Mouse (Mus musculus): ENCODE measurements at regions not wholly inside any gene's neighbourhood (a gene's known extent, or its start where the extent isn't known, plus 50 kb on each side); places are given as distances from the start of the nearest gene placed in this dataset.

DNA sequence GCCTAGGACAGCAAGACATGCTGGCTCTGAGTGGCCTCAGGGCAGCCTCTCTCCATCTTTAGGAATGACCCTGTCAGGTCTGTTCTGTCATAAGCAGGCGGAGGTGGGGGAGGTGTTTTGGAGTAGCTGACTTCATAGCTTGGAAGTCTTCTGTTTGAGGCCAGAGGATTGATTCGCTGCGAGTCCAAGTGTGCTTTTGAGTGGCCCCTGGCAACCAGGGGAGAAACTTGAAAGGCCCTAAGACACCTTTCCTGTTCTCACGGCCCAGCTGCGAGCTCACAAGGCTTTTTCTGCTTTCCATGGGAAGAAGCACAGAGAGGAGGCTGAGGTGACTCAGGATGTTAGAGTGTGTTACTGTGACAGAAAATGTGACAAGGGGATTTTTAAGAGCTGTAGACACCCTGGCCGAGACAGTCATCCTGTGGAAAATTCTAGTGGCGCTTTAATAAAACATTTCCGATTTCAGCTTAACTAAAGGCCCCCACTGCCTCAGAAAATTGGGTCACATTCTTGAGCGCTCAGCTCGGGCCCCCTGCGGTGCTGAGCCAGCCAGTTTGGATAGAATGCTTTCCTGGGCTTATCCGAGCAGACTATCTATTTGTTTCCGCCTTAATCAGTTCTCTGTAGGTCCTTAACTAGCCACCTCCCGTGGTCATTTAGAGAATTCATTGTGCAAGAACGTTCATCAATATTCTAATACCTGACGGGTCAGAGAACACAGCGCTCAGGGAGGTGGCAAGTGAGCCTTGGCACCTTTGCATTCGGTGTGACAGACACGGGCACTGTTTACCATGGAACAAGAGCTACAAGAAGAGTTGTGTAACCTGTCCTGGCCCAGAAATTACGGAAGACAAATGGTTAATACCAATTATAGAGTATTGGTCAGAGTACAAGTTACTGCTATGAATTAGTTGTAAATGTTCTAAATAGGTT is 412.4 kb upstream of the Trpc7 start:
- Histone ChIP-seq H3K4me1 (ENCODE audit: control insufficient read depth, insufficient read depth, low read length) (no peaks in the 10 kb centered on the region), H3K9me3 (replicated peaks; ENCODE audit: control insufficient read depth, insufficient read depth, low read length, poor library complexity, severe bottlenecking) (no peaks in the 10 kb centered on the region; the same call in 1 of the 2 replicates), H3K27me3 (ENCODE audit: control insufficient read depth, insufficient read depth, low read length, poor library complexity, severe bottlenecking) (no peaks in the 10 kb centered on the region; the same call in 1 of the 2 replicates), H3K9ac (ENCODE audit: low read depth, poor library complexity, severe bottlenecking) (no peak overlapping the region), H3K36me3 (ENCODE audit: control insufficient read depth, insufficient read depth, low read length, poor library complexity, severe bottlenecking) (no peaks in the 10 kb centered on the region), H3K27ac (ENCODE audit: insufficient read depth, low read length) (no peak overlapping the region), H3K4me3 (ENCODE audit: low read depth, low read length) (no peak overlapping the region)
- TF ChIP-seq CTCF (IDR thresholded peaks at IDR 0.05; ENCODE audit: low read depth, low read length) (no peak), EP300 (IDR thresholded peaks at IDR 0.05; ENCODE audit: insufficient read depth, low read depth, low read length) (no peak), POLR2A (IDR thresholded peaks at IDR 0.05; ENCODE audit: insufficient read depth, low read length) (no peak)

DNA sequence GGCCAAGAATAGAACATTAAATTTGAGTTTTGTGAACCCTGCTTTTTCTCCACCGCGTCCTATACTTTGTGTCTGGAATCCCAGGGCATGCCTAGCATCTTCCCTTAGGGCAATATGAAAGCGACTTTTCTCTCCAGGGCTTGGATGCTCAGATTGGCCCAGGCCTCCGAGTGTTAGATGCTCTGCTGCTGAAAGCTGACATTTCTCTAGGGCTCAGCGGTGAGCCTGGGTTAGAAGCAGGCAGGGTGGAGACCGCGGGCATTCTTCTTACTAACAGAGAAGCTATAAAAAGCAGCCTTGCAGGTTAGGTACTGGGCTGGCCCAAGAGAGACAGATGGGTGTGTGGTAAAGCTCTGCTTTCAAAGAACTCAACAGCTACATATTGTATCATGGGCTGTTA is 409.8 kb upstream of the Trpc7 start:
- no peak for TF ChIP-seq POLR2A (IDR thresholded peaks at IDR 0.05; ENCODE audit: insufficient read depth, low read length)
- no peak for TF ChIP-seq EP300 (IDR thresholded peaks at IDR 0.05; ENCODE audit: insufficient read depth, low read depth, low read length)
- no peak for TF ChIP-seq CTCF (IDR thresholded peaks at IDR 0.05; ENCODE audit: low read depth, low read length)
- no peak overlapping the region for H3K9ac ChIP-seq (ENCODE audit: low read depth, poor library complexity, severe bottlenecking)

DNA sequence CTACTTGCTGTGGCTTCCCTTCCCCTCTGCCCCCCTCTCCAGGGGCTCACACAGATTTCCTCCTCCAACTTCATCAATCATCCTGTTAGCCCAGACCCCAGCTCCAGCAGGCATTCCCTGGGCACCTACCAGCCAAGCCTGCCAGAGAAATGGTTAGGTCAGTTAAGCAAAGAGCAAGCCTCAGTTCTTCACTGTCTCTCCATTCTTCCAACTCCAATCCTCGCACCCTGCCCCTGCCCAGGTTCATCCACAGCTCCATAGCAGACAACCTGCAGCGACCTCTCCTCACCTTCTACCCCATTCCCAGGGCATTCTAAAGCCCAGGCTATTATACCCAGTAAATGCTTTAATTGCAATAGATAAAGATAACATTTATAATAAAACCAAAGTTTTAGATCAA is 408.0 kb upstream of the Trpc7 start:
- H3K9ac ChIP-seq (ENCODE audit: low read depth, poor library complexity, severe bottlenecking): no peak overlapping the region
- no peaks in the 10 kb centered on the region for H3K36me3 ChIP-seq (ENCODE audit: control insufficient read depth, insufficient read depth, low read length, poor library complexity, severe bottlenecking)
- TF ChIP-seq EP300 (IDR thresholded peaks at IDR 0.05; ENCODE audit: insufficient read depth, low read depth, low read length) (no peak), POLR2A (IDR thresholded peaks at IDR 0.05; ENCODE audit: insufficient read depth, low read length) (no peak), CTCF (IDR thresholded peaks at IDR 0.05; ENCODE audit: low read depth, low read length) (no peak)
- no peak overlapping the region for H3K4me3 ChIP-seq (ENCODE audit: low read depth, low read length)
- no peak overlapping the region for H3K27ac ChIP-seq (ENCODE audit: insufficient read depth, low read length)
- H3K9me3 ChIP-seq (replicated peaks; ENCODE audit: control insufficient read depth, insufficient read depth, low read length, poor library complexity, severe bottlenecking): no peaks in the 10 kb centered on the region
- H3K27me3 ChIP-seq (ENCODE audit: control insufficient read depth, insufficient read depth, low read length, poor library complexity, severe bottlenecking): no peaks in the 10 kb centered on the region; the same call in 1 of the 2 replicates
- no peaks in the 10 kb centered on the region for H3K4me1 ChIP-seq (ENCODE audit: control insufficient read depth, insufficient read depth, low read length)

More for the DNA sequence above, 409.8 kb upstream of the Trpc7 start:
- H3K4me3 ChIP-seq (ENCODE audit: low read depth, low read length): no peak overlapping the region
- no peak overlapping the region for H3K27ac ChIP-seq (ENCODE audit: insufficient read depth, low read length)
- no peaks in the 10 kb centered on the region for H3K4me1 ChIP-seq (ENCODE audit: control insufficient read depth, insufficient read depth, low read length)
- H3K36me3 ChIP-seq (ENCODE audit: control insufficient read depth, insufficient read depth, low read length, poor library complexity, severe bottlenecking): no peaks in the 10 kb centered on the region
- H3K27me3 ChIP-seq (ENCODE audit: control insufficient read depth, insufficient read depth, low read length, poor library complexity, severe bottlenecking): no peaks in the 10 kb centered on the region; the same call in 1 of the 2 replicates
- H3K9me3 ChIP-seq (replicated peaks; ENCODE audit: control insufficient read depth, insufficient read depth, low read length, poor library complexity, severe bottlenecking): no peaks in the 10 kb centered on the region; the same call in 1 of the 2 replicates

DNA sequence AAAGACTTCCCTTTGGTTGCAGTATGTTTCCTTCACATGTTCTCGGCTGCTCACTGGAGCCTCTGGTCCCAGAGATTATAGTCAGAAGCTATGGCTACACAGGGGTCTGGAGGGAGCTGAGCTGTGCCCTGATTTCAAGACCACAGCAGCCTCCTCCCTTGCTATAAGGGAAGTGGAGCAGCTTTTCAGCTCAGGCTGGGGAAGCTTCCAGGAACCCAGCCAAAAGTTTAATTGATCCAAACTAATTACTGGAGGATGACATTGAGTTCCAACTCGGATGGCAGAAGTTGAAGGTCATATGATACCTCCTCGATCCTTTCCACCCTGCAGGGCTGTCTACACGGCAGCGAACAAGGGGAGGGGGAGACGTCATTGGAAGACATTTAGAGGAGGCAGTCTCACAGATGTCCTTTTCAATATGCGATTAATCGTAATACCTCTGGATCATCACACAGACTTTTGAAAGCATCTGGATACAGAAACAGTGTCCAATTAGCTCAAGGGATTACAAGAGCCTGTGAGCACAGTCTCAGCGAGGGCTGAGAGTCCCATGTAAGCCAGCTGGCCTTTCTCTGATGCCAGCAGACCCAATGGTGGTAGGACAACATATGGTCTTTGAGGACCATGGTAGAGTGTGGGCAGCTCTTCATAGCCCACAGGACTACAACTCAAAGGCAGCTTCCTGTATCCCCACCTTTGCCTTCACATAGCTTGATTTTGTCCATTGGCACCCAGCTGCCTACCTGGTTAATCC is 396.1 kb upstream of the Trpc7 start:
- no peak for TF ChIP-seq EP300 (IDR thresholded peaks at IDR 0.05; ENCODE audit: insufficient read depth, low read depth, low read length)
- no peak for TF ChIP-seq CTCF (IDR thresholded peaks at IDR 0.05; ENCODE audit: low read depth, low read length)
- no peak for TF ChIP-seq POLR2A (IDR thresholded peaks at IDR 0.05; ENCODE audit: insufficient read depth, low read length)
- no peak overlapping the region for H3K9ac ChIP-seq (ENCODE audit: low read depth, poor library complexity, severe bottlenecking)

DNA sequence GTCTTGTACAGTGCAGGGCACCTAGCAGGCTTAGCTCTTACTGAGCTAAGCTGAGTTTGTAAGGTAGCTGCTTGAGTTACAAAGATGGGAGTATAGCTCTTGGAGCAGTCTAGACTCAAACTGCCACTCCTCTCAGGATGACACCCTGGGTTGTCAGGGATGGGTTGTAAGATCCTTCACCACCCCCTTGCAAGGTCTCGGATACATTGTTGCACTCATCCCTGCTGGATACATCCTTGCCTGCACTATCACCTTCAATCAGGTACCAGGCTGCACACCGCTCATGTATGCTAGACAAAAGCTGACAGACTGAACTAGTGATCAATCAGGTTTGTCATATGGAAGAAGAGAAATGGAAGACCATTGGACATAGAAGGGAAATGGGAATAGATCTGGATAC is 390.4 kb upstream of the Trpc7 start:
- H3K36me3 ChIP-seq (ENCODE audit: control insufficient read depth, insufficient read depth, low read length, poor library complexity, severe bottlenecking): no peaks in the 10 kb centered on the region
- H3K4me3 ChIP-seq (ENCODE audit: low read depth, low read length): no peak overlapping the region
- H3K27me3 ChIP-seq (ENCODE audit: control insufficient read depth, insufficient read depth, low read length, poor library complexity, severe bottlenecking): no peaks in the 10 kb centered on the region
- no peak overlapping the region for H3K27ac ChIP-seq (ENCODE audit: insufficient read depth, low read length)
- H3K4me1 ChIP-seq (ENCODE audit: control insufficient read depth, insufficient read depth, low read length): peaks cover 2% of the 10 kb centered on the region
- no peak overlapping the region for H3K9ac ChIP-seq (ENCODE audit: low read depth, poor library complexity, severe bottlenecking)
- no peak for TF ChIP-seq EP300 (IDR thresholded peaks at IDR 0.05; ENCODE audit: insufficient read depth, low read depth, low read length)
- TF ChIP-seq CTCF (IDR thresholded peaks at IDR 0.05; ENCODE audit: low read depth, low read length): no peak
- no peak for TF ChIP-seq POLR2A (IDR thresholded peaks at IDR 0.05; ENCODE audit: insufficient read depth, low read length)
- no peaks in the 10 kb centered on the region for H3K9me3 ChIP-seq (replicated peaks; ENCODE audit: control insufficient read depth, insufficient read depth, low read length, poor library complexity, severe bottlenecking)

More for the DNA sequence above, 396.1 kb upstream of the Trpc7 start:
- H3K4me3 ChIP-seq (ENCODE audit: low read depth, low read length): no peak overlapping the region
- H3K36me3 ChIP-seq (ENCODE audit: control insufficient read depth, insufficient read depth, low read length, poor library complexity, severe bottlenecking): no peaks in the 10 kb centered on the region
- no peaks in the 10 kb centered on the region for H3K4me1 ChIP-seq (ENCODE audit: control insufficient read depth, insufficient read depth, low read length)
- H3K27me3 ChIP-seq (ENCODE audit: control insufficient read depth, insufficient read depth, low read length, poor library complexity, severe bottlenecking): no peaks in the 10 kb centered on the region
- H3K9me3 ChIP-seq (replicated peaks; ENCODE audit: control insufficient read depth, insufficient read depth, low read length, poor library complexity, severe bottlenecking): peaks cover 3% of the 10 kb centered on the region; the same call in 1 of the 2 replicates
- H3K27ac ChIP-seq (ENCODE audit: insufficient read depth, low read length): no peak overlapping the region
